9 mouse cellular contexts compared by ENCODE assay signal in genomic region chr10:97304791-97305355, GRCm38 (mm10).
"Had no signal": no experiment of that assay in that cellular context is flagged by ENCODE, and none has a peak within 500 bp of the region (broad histone marks: within the 10 kb centered on the region; RNA-seq: fewer than 3 reads in every experiment).

No protein-coding gene starts in this region.

- H3K9me3 ChIP-seq: intestine, embryonic 15.5 days; limb, embryonic 15.5 days; midbrain, embryonic 13.5 days; neural tube, embryonic 15.5 days had no signal

- H3K4me3 ChIP-seq: intestine, embryonic 15.5 days; limb, embryonic 15.5 days; midbrain, embryonic 13.5 days; myocyte; neural tube, embryonic 15.5 days had no signal

- DNase-seq: lung, adult 18-20 months; right cerebral cortex, adult 18-20 months; right cerebral cortex, postnatal 25 days; thymus, postnatal 36 days had no signal

- H3K27ac ChIP-seq: intestine, embryonic 15.5 days; limb, embryonic 15.5 days; midbrain, embryonic 13.5 days; neural tube, embryonic 15.5 days had no signal

- H3K36me3 ChIP-seq: intestine, embryonic 15.5 days; limb, embryonic 15.5 days; midbrain, embryonic 13.5 days; neural tube, embryonic 15.5 days had no signal

- H3K4me1 ChIP-seq: intestine, embryonic 15.5 days; limb, embryonic 15.5 days; midbrain, embryonic 13.5 days; neural tube, embryonic 15.5 days had no signal

- ATAC-seq: intestine, embryonic 15.5 days; midbrain, embryonic 13.5 days had no signal

- H3K27me3 ChIP-seq: intestine, embryonic 15.5 days; limb, embryonic 15.5 days; midbrain, embryonic 13.5 days; neural tube, embryonic 15.5 days had no signal

- H3K9ac ChIP-seq: intestine, embryonic 15.5 days; limb, embryonic 15.5 days; midbrain, embryonic 13.5 days; neural tube, embryonic 15.5 days had no signal

- H3K4me2 ChIP-seq: intestine, embryonic 15.5 days; limb, embryonic 15.5 days; midbrain, embryonic 13.5 days; neural tube, embryonic 15.5 days had no signal
